Mouse (Mus musculus): ENCODE data around the gene Gm12569.

- TF ChIP-seq CTCF (IDR thresholded peaks at IDR 0.05; ENCODE audit: borderline replicate concordance, control insufficient read depth, extremely low read depth, insufficient read depth, low read length, poor library complexity) = no peak
- no peak for TF ChIP-seq POLR2A (IDR thresholded peaks at IDR 0.05; ENCODE audit: control insufficient read depth, extremely low read depth, insufficient read depth, low read length, poor library complexity)
These were observed 785 bp upstream of the Gm12569 start for GRCm38 (mm10) chr11:51219396-51219980.
